8 mouse cellular contexts compared by ENCODE assay signal in genomic region chr6:72099281-72099680, GRCm38 (mm10). TPM values are rescaled to one million over a fixed set of nuclear protein-coding genes. Genes with fewer than 3 reads are reported as not detected.
A peak's percentile ranks its signal among the peaks of the same experiment; 100 is the strongest.
DNase-seq lines count a peak whose midpoint lies in the region; ATAC-seq lines count a peak whose summit lies in the region.

No protein-coding gene starts in this region.

- no peak overlapping the region for H3K9ac ChIP-seq in heart, embryonic 16.5 days (ENCODE audit: low read length)
- H3K9ac ChIP-seq in forebrain, embryonic 16.5 days (replicated peaks; ENCODE audit: low read depth, low read length) = peak overlapping the region; percentile 91; the same call in 1 of the 2 replicates
- peak overlapping the region; percentile 99 for H3K9ac ChIP-seq in liver, embryonic 16.5 days (ENCODE audit: low read depth, low read length)

- no peak overlapping the region for H3K27ac ChIP-seq in heart, embryonic 16.5 days (ENCODE audit: low read length)
- no peak overlapping the region for H3K27ac ChIP-seq in forebrain, embryonic 16.5 days (ENCODE audit: low read length)
- H3K27ac ChIP-seq in liver, embryonic 16.5 days (ENCODE audit: low read length) = peak overlapping the region; percentile 94

- H3K4me2 ChIP-seq in heart, embryonic 16.5 days (ENCODE audit: low read depth, low read length) = peak overlapping the region; percentile 98
- H3K4me2 ChIP-seq in forebrain, embryonic 16.5 days (ENCODE audit: low read length) = peak overlapping the region; percentile 86
- H3K4me2 ChIP-seq in liver, embryonic 16.5 days (ENCODE audit: low read depth, low read length) = peak overlapping the region; percentile 72

- DNase-seq in heart, adult 11 months = no peak
- peak; percentile 56 to 63 for DNase-seq in cerebellum, postnatal 14 days
- no peak for DNase-seq in urinary bladder, postnatal 36 days (ENCODE audit: low spot score in 2 of 2)
- DNase-seq in embryo, embryonic 10.5 days (ENCODE audit: low spot score) = no peak

- H3K27me3 ChIP-seq in heart, embryonic 16.5 days (ENCODE audit: control insufficient read depth, insufficient read depth, low read length) = no peaks in the 10 kb centered on the region
- H3K27me3 ChIP-seq in forebrain, embryonic 16.5 days (replicated peaks; ENCODE audit: control insufficient read depth, insufficient read depth, low read length) = no peaks in the 10 kb centered on the region
- no peaks in the 10 kb centered on the region for H3K27me3 ChIP-seq in liver, embryonic 16.5 days (ENCODE audit: control insufficient read depth, insufficient read depth, low read depth, low read length)

- 71% methylated on average over 3 of the region's 3 CpGs for WGBS in heart, embryonic 16.5 days
- 68% methylated on average over 3 of the region's 3 CpGs for WGBS in forebrain, embryonic 16.5 days
- 34% methylated on average over 3 of the region's 3 CpGs for WGBS in liver, embryonic 16.5 days (ENCODE audit: insufficient replicate concordance)

- ATAC-seq in heart, embryonic 16.5 days (replicated peaks; ENCODE audit: extremely low read depth, insufficient read depth, low FRiP score) = no peak
- no peak for ATAC-seq in forebrain, embryonic 16.5 days
- no peak for ATAC-seq in liver, embryonic 16.5 days (ENCODE audit: low read depth)
- no peak for ATAC-seq in inflammation-experienced regulatory T-cells, adult 6 months

- peaks cover 39% of the 10 kb centered on the region for H3K4me1 ChIP-seq in heart, embryonic 16.5 days (ENCODE audit: control insufficient read depth, insufficient read depth, low read length)
- H3K4me1 ChIP-seq in forebrain, embryonic 16.5 days (replicated peaks; ENCODE audit: control insufficient read depth, insufficient read depth, low read length) = peaks cover 17% of the 10 kb centered on the region
- peaks cover 60% of the 10 kb centered on the region for H3K4me1 ChIP-seq in liver, embryonic 16.5 days (ENCODE audit: control insufficient read depth, low read depth, low read length)

- H3K4me3 ChIP-seq in heart, embryonic 16.5 days (ENCODE audit: low read length) = no peak overlapping the region
- peak overlapping the region; percentile 92 for H3K4me3 ChIP-seq in forebrain, embryonic 16.5 days (replicated peaks; ENCODE audit: low read length)
- peak overlapping the region; percentile 94 for H3K4me3 ChIP-seq in liver, embryonic 16.5 days (ENCODE audit: low read depth, low read length)

- no peaks in the 10 kb centered on the region for H3K36me3 ChIP-seq in heart, embryonic 16.5 days (ENCODE audit: control insufficient read depth, insufficient read depth)
- no peaks in the 10 kb centered on the region for H3K36me3 ChIP-seq in forebrain, embryonic 16.5 days (ENCODE audit: control insufficient read depth, insufficient read depth)
- no peaks in the 10 kb centered on the region for H3K36me3 ChIP-seq in liver, embryonic 16.5 days (ENCODE audit: control insufficient read depth, insufficient read depth)

- H3K9me3 ChIP-seq in heart, embryonic 16.5 days (replicated peaks; ENCODE audit: control insufficient read depth, low read length) = no peaks in the 10 kb centered on the region
- no peaks in the 10 kb centered on the region for H3K9me3 ChIP-seq in forebrain, embryonic 16.5 days (ENCODE audit: control insufficient read depth, low read length)
- H3K9me3 ChIP-seq in liver, embryonic 16.5 days (replicated peaks; ENCODE audit: control insufficient read depth, low read length) = no peaks in the 10 kb centered on the region

RNA-seq across cellular contexts. Expression of gene St3gal5, which starts 1.9 kb away (rescaled TPM):
- polyA plus RNA-seq in heart, embryonic 16.5 days (2015; fragmentation: Nextera tagmentation; extraction: Ambion mirVana) = 36.6 and 44.5 TPM in 2 replicates
- polyA plus RNA-seq in forebrain, embryonic 16.5 days (2015; fragmentation: Nextera tagmentation; extraction: Ambion mirVana) = 46.8 and 52.9 TPM in 2 replicates
- 199 and 206 TPM in 2 replicates for polyA plus RNA-seq in liver, embryonic 16.5 days (2015; fragmentation: Nextera tagmentation; extraction: Ambion mirVana)
- under 1 TPM; 0.73 to 0.91 (median 0.74) TPM for polyA plus RNA-seq in inflammation-experienced regulatory T-cells, adult 6 months (2017; shearing (Covaris generic))

Comparison
In these comparisons a context has a peak if more than half of its experiments do, and no peak if none do; other contexts are left out.
1. DNase-seq: peak in cerebellum, postnatal 14 days (2 of 2); none in heart, adult 11 months (single experiment), urinary bladder, postnatal 36 days (0 of 2) and embryo, embryonic 10.5 days (single experiment).
2. RNA of gene St3gal5, which starts 1.9 kb away (polyA plus RNA-seq): 199 to 206 TPM in liver, embryonic 16.5 days, 46.8 to 52.9 TPM in forebrain, embryonic 16.5 days and 36.6 to 44.5 TPM in heart, embryonic 16.5 days; 0.73 to 0.91 TPM in inflammation-experienced regulatory T-cells, adult 6 months; every median in the first group is over 10 times any median in the second.
3. Peak in every context shown above with its lines, with median percentiles within 50 percentile points of each other: H3K4me2 ChIP-seq.